Mouse (Mus musculus): ENCODE results near the gene Fchsd2.

Fchsd2 gene

DNA sequence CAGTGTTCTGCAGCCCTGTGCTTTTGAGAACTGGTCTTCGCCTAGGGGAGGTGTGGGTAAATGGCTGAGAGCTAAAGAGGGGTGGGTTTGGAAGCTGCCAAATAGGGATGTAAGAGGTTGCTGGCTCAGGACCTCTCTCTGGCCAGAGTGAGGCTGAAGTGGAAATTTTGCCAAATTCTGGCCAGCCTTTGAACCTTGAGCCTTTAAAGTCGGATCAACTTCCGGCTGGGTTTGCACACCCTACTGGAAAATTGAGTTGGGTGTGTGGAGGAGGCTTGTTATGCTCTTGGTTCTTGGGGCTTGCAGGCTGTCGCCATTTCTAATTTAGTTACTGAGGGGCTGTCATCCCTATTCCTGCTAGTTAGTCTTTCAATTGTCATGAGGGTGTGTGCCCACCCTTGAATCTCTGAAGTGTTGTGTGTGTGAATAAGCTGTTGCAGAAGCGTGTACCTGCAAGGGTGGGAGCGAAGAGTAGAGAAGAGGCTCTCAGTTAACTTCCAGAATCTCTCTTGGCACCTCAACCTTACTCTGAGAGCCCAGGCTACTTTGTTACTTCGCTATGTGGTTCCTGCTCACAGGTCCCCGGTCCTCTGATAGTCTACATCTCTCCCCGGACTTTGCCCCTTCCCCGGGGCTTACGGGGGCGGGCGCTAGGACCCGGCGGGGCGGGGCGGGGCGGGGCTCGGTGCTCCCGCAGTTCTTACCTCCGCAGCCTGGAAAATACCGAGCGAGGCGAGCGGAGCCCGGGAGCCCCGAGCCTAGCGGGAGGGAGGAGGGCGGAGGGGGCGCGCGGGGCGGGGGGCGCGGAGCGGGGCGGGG lies 227.9 kb downstream of the Fchsd2 start:
- peak; percentile 63 to 71 for DNase-seq

DNA sequence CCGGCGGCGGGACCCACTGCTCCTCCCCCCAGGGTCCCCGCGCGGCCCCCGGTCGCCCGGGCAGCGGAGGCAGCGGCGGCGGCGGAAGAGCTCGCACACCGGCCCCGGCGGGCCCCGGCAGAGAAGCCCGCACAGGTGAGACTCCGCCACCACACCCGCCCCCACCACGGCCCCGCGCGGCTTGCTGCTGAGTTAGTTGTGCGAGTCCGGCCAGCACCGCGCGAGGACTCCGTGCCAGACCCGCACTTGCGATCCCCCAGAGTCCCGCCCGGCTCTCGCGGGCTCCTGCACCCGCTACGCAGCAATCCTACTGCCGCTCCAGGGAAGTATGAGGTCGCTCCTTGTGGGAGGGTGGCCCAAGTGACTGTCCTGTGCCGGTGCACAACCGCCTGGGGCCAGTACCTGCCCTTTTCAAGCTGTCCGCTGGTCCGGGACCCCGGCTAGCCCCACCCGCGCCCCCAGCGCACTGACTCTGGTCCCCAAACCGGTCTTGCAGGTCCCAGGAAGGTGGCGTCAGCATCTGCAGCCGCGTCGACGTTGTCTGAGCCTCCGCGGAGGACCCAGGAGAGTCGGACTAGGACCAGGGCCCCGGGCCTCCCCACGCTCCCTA lies 228.7 kb downstream of the Fchsd2 start:
- DNase-seq: peak; percentile 57 to 58

DNA sequence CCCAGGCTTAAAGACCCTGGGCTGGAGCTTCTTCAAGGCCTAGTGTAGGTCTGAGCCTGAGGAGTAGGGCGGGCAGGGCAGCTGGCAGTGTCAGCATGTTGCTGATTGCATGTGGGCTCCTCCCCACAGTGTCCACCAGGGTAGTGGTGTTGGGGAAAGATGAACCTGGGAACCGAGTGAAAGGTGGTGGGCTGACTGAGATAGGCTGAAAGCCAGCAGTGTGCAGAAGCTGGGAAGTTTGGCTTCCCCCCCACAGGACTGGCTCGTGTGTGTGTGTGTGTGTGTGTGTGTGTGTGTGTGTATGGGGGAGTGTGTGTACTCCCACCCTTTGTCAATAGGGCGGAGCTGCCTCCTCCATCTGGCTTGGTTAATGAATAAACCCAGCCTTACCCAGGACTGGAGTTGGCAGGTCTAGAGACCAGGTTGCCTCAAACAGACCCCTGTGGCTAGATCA lies 230.5 kb downstream of the Fchsd2 start:
- peak in 1 of 2 experiments; percentile 36 for DNase-seq

DNA sequence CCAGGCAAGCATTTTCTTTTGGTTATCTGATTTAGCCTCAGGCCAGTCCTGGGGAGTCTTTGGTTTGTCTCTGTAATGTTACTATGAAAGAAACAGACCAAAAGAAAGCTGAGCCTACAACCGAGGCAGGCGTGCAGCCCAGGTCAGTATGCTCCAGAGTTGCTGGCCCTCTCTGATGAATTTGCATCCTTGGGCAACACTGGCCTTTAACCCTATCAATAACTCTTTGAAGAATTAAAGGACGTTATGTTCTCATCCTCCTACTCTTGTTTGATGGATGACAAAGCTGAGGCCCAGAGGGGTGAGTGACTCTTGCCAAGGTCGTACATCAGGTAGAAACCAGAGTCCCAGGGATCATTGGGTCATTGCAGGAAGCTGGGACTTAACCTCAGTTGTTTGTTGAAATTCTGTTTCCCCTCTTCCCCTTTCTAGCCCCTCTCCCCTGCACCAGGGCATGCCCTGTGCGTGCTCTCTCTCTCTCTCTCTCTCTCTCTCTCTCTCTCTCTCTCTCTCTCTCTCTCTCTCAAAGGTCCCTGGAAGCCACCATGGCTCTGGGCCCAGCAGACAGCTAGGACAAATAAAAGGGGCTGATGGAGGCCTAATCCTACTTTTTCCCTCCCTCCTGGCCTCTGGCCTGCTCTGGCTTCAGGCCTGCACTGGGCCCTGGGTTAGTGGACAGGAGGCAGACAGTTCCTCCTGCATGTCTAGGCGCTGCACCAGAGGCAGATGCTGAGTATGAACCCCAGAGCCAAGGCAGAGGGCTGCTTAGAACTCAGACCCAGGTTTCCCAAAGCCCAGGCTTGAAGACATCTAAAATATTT lies 231.7 kb downstream of the Fchsd2 start:
- no peak for DNase-seq

DNA sequence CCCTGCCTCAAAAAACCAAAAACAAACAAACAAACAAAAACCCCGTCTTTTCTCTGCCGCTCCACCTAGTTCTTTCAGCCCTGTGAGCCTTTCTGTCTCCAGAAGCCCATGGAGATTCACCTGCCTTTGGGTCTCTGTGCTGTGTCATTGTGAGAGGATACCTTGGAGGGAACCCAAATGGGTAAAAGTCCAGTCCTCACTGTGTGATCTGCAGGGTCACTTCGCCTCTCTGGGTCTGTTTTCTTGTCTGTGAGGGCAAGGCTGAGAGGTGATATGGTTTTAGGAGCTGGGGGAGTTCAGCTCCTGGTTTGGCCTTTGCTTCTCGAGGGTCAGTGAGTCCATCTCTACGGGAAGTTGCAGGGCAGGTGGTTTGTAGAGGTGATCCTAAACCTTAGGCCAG lies 233.3 kb downstream of the Fchsd2 start:
- no peak for DNase-seq

DNA sequence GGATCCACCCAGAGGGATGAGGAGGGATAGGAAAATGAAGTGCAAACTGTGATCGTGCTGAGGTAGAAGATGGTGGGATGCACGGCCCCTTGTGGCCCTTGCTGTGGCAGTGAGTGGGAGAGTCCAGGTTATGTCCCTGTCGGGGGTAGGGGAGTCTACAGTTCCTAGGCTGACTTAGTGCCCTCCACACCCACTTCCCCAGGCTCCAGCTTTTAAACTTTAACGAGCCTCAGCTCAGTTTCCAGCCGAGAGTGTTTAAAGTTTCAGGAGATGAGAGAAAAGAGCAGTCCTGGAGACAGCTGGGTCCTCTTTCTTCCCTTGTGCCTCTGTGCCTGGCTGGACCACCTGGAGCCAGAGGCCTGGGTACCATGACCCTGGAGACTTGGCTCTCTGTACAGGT lies 234.6 kb downstream of the Fchsd2 start:
- DNase-seq: no peak

DNA sequence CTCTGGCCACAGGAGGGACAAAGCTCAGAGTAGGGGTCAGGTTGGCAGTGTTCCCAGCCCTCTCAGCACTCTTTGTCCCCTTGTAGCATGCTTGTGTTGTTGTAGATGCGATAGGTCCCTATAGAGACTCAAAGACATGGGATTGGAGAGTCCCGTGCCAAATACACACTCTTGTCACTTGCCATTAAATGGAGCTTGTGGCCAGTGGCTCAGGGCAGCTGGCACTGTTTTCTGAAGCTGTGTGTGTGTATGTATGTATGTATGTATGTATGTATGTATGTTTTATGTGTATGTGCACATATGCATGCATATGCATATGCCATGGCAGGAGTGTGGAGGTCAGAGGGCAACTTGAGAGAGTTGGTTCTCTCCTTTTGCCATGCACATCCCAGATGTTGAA lies 235.1 kb downstream of the Fchsd2 start:
- DNase-seq: no peak

DNA sequence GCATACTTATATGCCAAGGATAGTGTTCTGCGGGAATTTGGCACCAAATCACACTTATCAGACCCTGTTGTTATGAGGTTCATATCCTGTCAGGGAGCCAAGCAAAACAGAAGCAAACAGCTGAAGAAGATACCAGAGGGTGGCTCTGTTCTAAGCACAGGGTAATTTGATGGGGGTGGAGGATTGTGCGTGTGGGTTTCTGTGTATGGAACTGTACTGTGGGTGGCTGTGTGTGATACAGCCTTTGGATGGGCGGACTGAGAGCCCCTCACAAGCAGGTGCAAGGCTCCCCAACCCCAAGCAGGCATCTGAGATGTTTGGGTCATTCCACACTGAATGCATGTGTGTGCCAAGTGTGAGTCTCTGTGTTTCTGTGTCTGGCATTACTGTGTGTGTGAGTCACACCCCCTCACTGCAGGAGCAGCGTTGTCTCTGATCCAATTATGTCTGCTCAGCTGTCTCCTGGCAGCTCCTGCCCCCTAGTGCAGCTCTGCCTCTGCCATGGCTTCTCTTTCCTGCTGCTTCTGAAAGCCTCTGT lies 236.0 kb downstream of the Fchsd2 start:
- DNase-seq: peak; percentile 57 to 60

DNA sequence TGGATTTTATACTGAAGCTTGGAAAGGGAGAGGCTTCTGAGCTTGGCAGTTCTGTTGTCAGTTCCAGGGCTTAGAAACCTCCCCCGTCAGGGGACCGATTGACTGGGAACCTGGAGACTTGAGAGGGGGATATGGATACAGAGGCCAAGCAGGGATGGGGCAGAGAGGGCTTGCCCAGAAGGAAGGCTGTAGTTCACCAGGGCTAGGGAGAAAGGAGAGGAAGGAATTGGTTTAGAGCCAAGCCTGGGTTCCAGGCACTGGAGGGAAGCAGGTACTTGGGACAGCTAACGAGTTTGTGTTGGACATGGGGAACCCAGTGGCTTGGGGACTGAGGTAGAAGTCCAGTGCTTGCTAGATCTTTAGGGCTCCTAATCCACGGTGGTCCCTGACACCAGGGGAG lies 236.9 kb downstream of the Fchsd2 start:
- DNase-seq: no peak

DNA sequence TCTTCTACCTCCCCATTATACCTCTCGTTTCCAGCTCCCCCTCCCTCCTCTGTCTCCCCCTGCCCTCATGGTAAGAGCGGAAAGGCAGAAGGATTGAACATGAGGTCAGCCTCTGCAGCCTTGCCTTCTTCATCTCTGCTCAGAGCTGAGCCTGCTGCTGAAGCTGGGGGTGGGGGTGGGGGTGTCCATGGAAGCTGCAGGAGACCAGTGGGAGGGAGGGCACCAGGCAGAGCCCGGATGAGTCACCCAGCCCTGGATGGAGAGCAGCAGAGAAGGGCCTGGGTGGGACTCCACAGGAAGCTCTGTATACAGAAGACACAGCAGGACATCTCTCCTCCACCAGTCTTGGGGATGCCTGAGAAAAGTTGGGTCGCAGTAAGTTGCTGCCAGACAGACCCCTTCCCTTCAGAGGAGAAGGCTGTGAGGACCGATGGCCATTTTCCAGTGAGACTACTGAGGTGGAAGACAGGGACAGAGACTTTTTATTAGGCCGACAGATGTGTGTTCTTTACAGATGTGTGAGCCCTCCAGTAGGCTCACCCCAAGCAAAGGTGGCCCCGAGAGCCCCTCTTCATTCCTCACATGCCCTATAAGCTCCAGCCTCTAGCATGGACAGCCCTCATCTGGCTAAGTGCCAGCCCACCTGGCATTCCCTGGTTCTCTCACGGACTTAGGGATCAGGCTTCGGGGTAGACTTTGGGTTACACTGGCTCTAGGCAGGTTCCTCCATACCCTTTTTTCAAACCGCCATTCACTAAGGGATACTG lies 237.6 kb downstream of the Fchsd2 start:
- peak in 1 of 2 experiments; percentile 51 for DNase-seq

DNA sequence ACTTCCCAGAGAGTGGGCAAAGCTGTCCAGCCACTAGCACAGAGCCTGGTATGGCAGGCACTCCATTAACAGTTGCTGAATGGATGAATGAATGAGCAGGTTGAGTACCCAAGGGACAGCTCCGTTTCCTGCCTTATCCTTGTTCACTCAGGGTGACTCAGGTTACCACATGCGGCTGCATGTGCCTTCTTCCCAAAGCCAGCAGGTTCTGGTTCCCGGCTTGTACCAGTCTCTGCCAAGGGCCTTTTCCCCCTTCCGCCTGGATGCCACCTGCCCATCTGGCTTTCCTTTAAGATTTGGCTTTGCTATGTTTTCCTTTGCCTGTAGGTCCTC lies 238.1 kb downstream of the Fchsd2 start:
- peak; percentile 67 for DNase-seq

DNA sequence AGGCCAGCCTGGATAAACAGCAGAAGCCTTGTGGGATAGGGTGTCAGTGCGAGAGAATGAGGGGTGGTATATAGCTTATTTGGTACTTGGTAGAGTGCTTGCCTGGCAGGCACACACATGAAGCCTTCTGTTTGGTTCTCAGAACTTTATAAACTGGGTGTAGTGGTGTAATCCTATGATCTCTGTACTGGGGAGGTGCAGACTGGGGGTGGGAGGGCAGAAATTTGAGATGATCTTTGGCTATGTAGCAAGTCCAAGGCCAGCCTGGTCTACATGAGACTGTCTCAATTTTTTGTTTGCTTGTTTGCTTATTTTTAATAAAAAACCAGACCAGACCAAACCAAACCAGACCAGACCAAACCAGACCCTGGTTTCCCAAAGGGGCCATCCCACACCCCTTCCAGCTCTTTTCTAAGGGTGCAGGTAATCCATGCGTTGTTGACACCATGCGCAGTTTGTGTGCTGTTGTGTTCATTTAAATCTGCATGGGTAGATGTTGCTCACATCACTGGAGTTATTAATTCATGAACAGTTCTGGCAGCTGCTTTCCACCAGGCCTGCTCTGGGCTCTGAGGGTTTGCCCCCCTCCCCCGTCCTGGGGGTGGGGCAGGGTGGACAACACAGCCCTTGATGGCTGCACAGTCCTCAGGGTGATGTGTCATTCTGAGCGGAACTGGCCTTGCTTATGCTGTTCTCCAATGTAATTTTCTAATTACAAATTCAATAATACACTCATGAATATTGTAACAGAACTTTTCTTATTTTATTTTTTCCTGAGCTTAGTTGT lies 239.6 kb downstream of the Fchsd2 start:
- DNase-seq: no peak

Measured in cerebellum, postnatal 36 days (tissue).